Mouse (Mus musculus): ENCODE measurements at regions not wholly inside any gene's neighbourhood (a gene's known extent, or its start where the extent isn't known, plus 50 kb on each side); places are given as distances from the start of the nearest gene placed in this dataset.

- no peak overlapping the region for H3K4me3 ChIP-seq (replicated peaks; ENCODE audit: low read length)
Measured at GRCm38 (mm10) chr2:123349625-123350346, 584.7 kb downstream of the Sqor start.

GRCm38 (mm10) chr2:123364204-123364603 lies 599.2 kb downstream of the Sqor start:
- H3K9me3 ChIP-seq (replicated peaks; ENCODE audit: control insufficient read depth, low read length), result no peaks in the 10 kb centered on the region; the same call in 1 of the 2 replicates
- ATAC-seq (ENCODE audit: insufficient read depth, low FRiP score), result no peak
- no peak overlapping the region for H3K27ac ChIP-seq (ENCODE audit: low read length)
- no peaks in the 10 kb centered on the region for H3K36me3 ChIP-seq (ENCODE audit: control insufficient read depth, insufficient read depth, low read length)
- H3K4me2 ChIP-seq (ENCODE audit: low read depth, low read length), result no peak overlapping the region
- no peak overlapping the region for H3K9ac ChIP-seq (ENCODE audit: low read length)
- no peak overlapping the region for H3K4me3 ChIP-seq (replicated peaks; ENCODE audit: low read length)
- H3K4me1 ChIP-seq (ENCODE audit: control insufficient read depth, insufficient read depth, low read length), result no peaks in the 10 kb centered on the region
- H3K27me3 ChIP-seq (ENCODE audit: control insufficient read depth, insufficient read depth, low read length), result no peaks in the 10 kb centered on the region

More at GRCm38 (mm10) chr2:123349625-123350346, 584.7 kb downstream of the Sqor start:
- H3K4me1 ChIP-seq (ENCODE audit: control insufficient read depth, insufficient read depth, low read length), result no peaks in the 10 kb centered on the region
- ATAC-seq (ENCODE audit: insufficient read depth, low FRiP score), result peak; percentile 25; the same call in 1 of the 2 replicates
- H3K27ac ChIP-seq (ENCODE audit: low read length), result no peak overlapping the region
- no peaks in the 10 kb centered on the region for H3K27me3 ChIP-seq (ENCODE audit: control insufficient read depth, insufficient read depth, low read length)
- H3K9ac ChIP-seq (ENCODE audit: low read length), result no peak overlapping the region
- H3K36me3 ChIP-seq (ENCODE audit: control insufficient read depth, insufficient read depth, low read length), result no peaks in the 10 kb centered on the region
- H3K9me3 ChIP-seq (replicated peaks; ENCODE audit: control insufficient read depth, low read length), result no peaks in the 10 kb centered on the region
- 81% methylated on average over 10 of the region's 10 CpGs for WGBS
- H3K4me2 ChIP-seq (ENCODE audit: low read depth, low read length), result no peak overlapping the region

GRCm38 (mm10) chr2:123366571-123366970 lies 601.5 kb downstream of the Sqor start:
- no peaks in the 10 kb centered on the region for H3K27me3 ChIP-seq (ENCODE audit: control insufficient read depth, insufficient read depth, low read length)
- no peak overlapping the region for H3K9ac ChIP-seq (ENCODE audit: low read length)
- 97% methylated on average over 2 of the region's 2 CpGs for WGBS
- H3K9me3 ChIP-seq (replicated peaks; ENCODE audit: control insufficient read depth, low read length), result no peaks in the 10 kb centered on the region; the same call in 1 of the 2 replicates
- no peaks in the 10 kb centered on the region for H3K4me1 ChIP-seq (ENCODE audit: control insufficient read depth, insufficient read depth, low read length)
- H3K27ac ChIP-seq (ENCODE audit: low read length), result no peak overlapping the region
- no peak overlapping the region for H3K4me3 ChIP-seq (replicated peaks; ENCODE audit: low read length)
- H3K4me2 ChIP-seq (ENCODE audit: low read depth, low read length), result no peak overlapping the region
- ATAC-seq (ENCODE audit: insufficient read depth, low FRiP score), result no peak
- no peaks in the 10 kb centered on the region for H3K36me3 ChIP-seq (ENCODE audit: control insufficient read depth, insufficient read depth, low read length)

GRCm38 (mm10) chr2:123385622-123386418 lies 620.8 kb downstream of the Sqor start:
- WGBS, result 80% methylated on average over 6 of the region's 6 CpGs
- no peak for ATAC-seq (ENCODE audit: insufficient read depth, low FRiP score)
- H3K4me1 ChIP-seq (ENCODE audit: control insufficient read depth, insufficient read depth, low read length), result no peaks in the 10 kb centered on the region

GRCm38 (mm10) chr2:123386773-123387604 lies 622.0 kb downstream of the Sqor start:
- no peaks in the 10 kb centered on the region for H3K9me3 ChIP-seq (replicated peaks; ENCODE audit: control insufficient read depth, low read length)
- H3K4me1 ChIP-seq (ENCODE audit: control insufficient read depth, insufficient read depth, low read length), result no peaks in the 10 kb centered on the region
- H3K36me3 ChIP-seq (ENCODE audit: control insufficient read depth, insufficient read depth, low read length), result no peaks in the 10 kb centered on the region
- H3K27ac ChIP-seq (ENCODE audit: low read length), result no peak overlapping the region
- H3K4me3 ChIP-seq (replicated peaks; ENCODE audit: low read length), result no peak overlapping the region
- ATAC-seq (ENCODE audit: insufficient read depth, low FRiP score), result no peak
- WGBS, result 53% methylated on average over 7 of the region's 7 CpGs
- no peak overlapping the region for H3K9ac ChIP-seq (ENCODE audit: low read length)
- H3K4me2 ChIP-seq (ENCODE audit: low read depth, low read length), result no peak overlapping the region
- no peaks in the 10 kb centered on the region for H3K27me3 ChIP-seq (ENCODE audit: control insufficient read depth, insufficient read depth, low read length)

More at GRCm38 (mm10) chr2:123385622-123386418, 620.8 kb downstream of the Sqor start:
- Histone ChIP-seq H3K27ac (ENCODE audit: low read length) (no peak overlapping the region), H3K4me2 (ENCODE audit: low read depth, low read length) (no peak overlapping the region), H3K27me3 (ENCODE audit: control insufficient read depth, insufficient read depth, low read length) (no peaks in the 10 kb centered on the region), H3K4me3 (replicated peaks; ENCODE audit: low read length) (no peak overlapping the region), H3K36me3 (ENCODE audit: control insufficient read depth, insufficient read depth, low read length) (no peaks in the 10 kb centered on the region), H3K9ac (ENCODE audit: low read length) (no peak overlapping the region), H3K9me3 (replicated peaks; ENCODE audit: control insufficient read depth, low read length) (no peaks in the 10 kb centered on the region)

GRCm38 (mm10) chr2:123390981-123391380 lies 625.9 kb downstream of the Sqor start:
- Histone ChIP-seq H3K4me1 (ENCODE audit: control insufficient read depth, insufficient read depth, low read length) (no peaks in the 10 kb centered on the region), H3K36me3 (ENCODE audit: control insufficient read depth, insufficient read depth, low read length) (no peaks in the 10 kb centered on the region), H3K4me3 (replicated peaks; ENCODE audit: low read length) (no peak overlapping the region), H3K27ac (ENCODE audit: low read length) (no peak overlapping the region), H3K4me2 (ENCODE audit: low read depth, low read length) (no peak overlapping the region), H3K9ac (ENCODE audit: low read length) (no peak overlapping the region), H3K9me3 (replicated peaks; ENCODE audit: control insufficient read depth, low read length) (no peaks in the 10 kb centered on the region), H3K27me3 (ENCODE audit: control insufficient read depth, insufficient read depth, low read length) (no peaks in the 10 kb centered on the region)
- 71% methylated on average over 1 of the region's 1 CpGs for WGBS
- ATAC-seq (ENCODE audit: insufficient read depth, low FRiP score), result no peak

- H3K9me3 ChIP-seq (replicated peaks; ENCODE audit: control insufficient read depth, low read length), result no peaks in the 10 kb centered on the region
- no peaks in the 10 kb centered on the region for H3K27me3 ChIP-seq (ENCODE audit: control insufficient read depth, insufficient read depth, low read length)
- H3K9ac ChIP-seq (ENCODE audit: low read length), result no peak overlapping the region
- H3K4me3 ChIP-seq (replicated peaks; ENCODE audit: low read length), result no peak overlapping the region
- no peaks in the 10 kb centered on the region for H3K4me1 ChIP-seq (ENCODE audit: control insufficient read depth, insufficient read depth, low read length)
- no peak for ATAC-seq (ENCODE audit: insufficient read depth, low FRiP score)
- no peak overlapping the region for H3K27ac ChIP-seq (ENCODE audit: low read length)
- H3K36me3 ChIP-seq (ENCODE audit: control insufficient read depth, insufficient read depth, low read length), result no peaks in the 10 kb centered on the region
- H3K4me2 ChIP-seq (ENCODE audit: low read depth, low read length), result no peak overlapping the region
- 87% methylated on average over 3 of the region's 3 CpGs for WGBS
Measured at GRCm38 (mm10) chr2:123394296-123394695, 629.3 kb downstream of the Sqor start.

- Histone ChIP-seq H3K4me1 (ENCODE audit: control insufficient read depth, insufficient read depth, low read length) (no peaks in the 10 kb centered on the region), H3K27ac (ENCODE audit: low read length) (no peak overlapping the region), H3K36me3 (ENCODE audit: control insufficient read depth, insufficient read depth, low read length) (no peaks in the 10 kb centered on the region), H3K27me3 (ENCODE audit: control insufficient read depth, insufficient read depth, low read length) (no peaks in the 10 kb centered on the region), H3K4me3 (replicated peaks; ENCODE audit: low read length) (no peak overlapping the region), H3K9ac (ENCODE audit: low read length) (no peak overlapping the region), H3K9me3 (replicated peaks; ENCODE audit: control insufficient read depth, low read length) (no peaks in the 10 kb centered on the region), H3K4me2 (ENCODE audit: low read depth, low read length) (no peak overlapping the region)
- ATAC-seq (ENCODE audit: insufficient read depth, low FRiP score), result no peak
- WGBS, result 44% methylated on average over 1 of the region's 1 CpGs
Measured at GRCm38 (mm10) chr2:123397551-123397950, 632.5 kb downstream of the Sqor start.

- ATAC-seq (ENCODE audit: insufficient read depth, low FRiP score), result no peak
- Histone ChIP-seq H3K9ac (ENCODE audit: low read length) (no peak overlapping the region), H3K9me3 (replicated peaks; ENCODE audit: control insufficient read depth, low read length) (no peaks in the 10 kb centered on the region), H3K27ac (ENCODE audit: low read length) (no peak overlapping the region), H3K27me3 (ENCODE audit: control insufficient read depth, insufficient read depth, low read length) (no peaks in the 10 kb centered on the region), H3K4me2 (ENCODE audit: low read depth, low read length) (no peak overlapping the region), H3K4me3 (replicated peaks; ENCODE audit: low read length) (no peak overlapping the region), H3K4me1 (ENCODE audit: control insufficient read depth, insufficient read depth, low read length) (no peaks in the 10 kb centered on the region), H3K36me3 (ENCODE audit: control insufficient read depth, insufficient read depth, low read length) (no peaks in the 10 kb centered on the region)
Measured at GRCm38 (mm10) chr2:123401064-123401463, 636.0 kb downstream of the Sqor start.
